11 mouse cellular contexts compared by ENCODE assay signal in the genomic region with DNA sequence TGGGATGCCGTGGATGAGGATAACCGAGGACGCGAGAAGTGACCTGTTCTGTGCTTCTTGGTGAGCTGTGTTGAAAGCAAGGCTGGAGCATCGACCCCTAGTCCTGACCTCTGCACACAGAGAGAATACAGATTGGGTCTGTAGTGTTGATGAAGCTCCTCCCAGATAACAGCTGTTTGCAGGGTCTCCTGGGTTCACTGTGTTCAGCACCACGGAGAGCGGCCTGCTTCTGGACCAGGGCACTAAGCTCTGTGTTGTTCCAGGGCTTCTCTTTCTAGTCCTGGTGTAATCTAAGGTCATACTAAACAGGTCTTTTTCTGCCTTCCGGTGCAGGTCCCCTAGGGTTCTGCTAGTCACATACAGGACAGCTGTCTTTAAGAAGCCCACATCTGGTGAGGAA. TPM values are rescaled to one million over a fixed set of nuclear protein-coding genes. Genes with fewer than 3 reads are reported as not detected.
DNase-seq lines count a peak whose midpoint lies in the region; ATAC-seq and TF ChIP-seq lines count a peak whose summit lies in the region.
"Had no signal": no experiment of that assay in that cellular context is flagged by ENCODE, and none has a peak within 500 bp of the region (broad histone marks: within the 10 kb centered on the region; RNA-seq: fewer than 3 reads in every experiment).

No protein-coding gene starts in this region.

- TF ChIP-seq EP300 in lung, postnatal 0 days (IDR thresholded peaks at IDR 0.05): no peak

- ATAC-seq in lung, embryonic 14.5 days (ENCODE audit: insufficient read depth): no peak
- no peak for ATAC-seq in lung, postnatal 0 days
- ATAC-seq: intestine, embryonic 15.5 days had no signal

- peak; percentile 52 for DNase-seq in gastrocnemius, postnatal 14 days
- DNase-seq in gastrocnemius, postnatal 25 days: no peak
- peak; percentile 79 for DNase-seq in lung, embryonic 14.5 days
- no peak for DNase-seq in lung, postnatal 0 days (ENCODE audit: low spot score)
- DNase-seq in adrenal gland, postnatal 25 days: peak; percentile 66
- peak; percentile 47 for DNase-seq in ovary, postnatal 14 days (ENCODE audit: low spot score)
- no peak for DNase-seq in cerebellum, postnatal 4 days (ENCODE audit: low spot score in 2 of 2)
- DNase-seq in spleen, adult 18-20 months: no peak

- intact Hi-C loops in gastrocnemius, postnatal 14 days (cut with DNase I; ENCODE audit: low total_unique reads): no loop called here

- H3K4me1 ChIP-seq in lung, embryonic 14.5 days (ENCODE audit: insufficient read depth): no peaks in the 10 kb centered on the region
- H3K4me1 ChIP-seq in lung, postnatal 0 days (ENCODE audit: insufficient read depth, low read depth, low read length): no peaks in the 10 kb centered on the region
- H3K4me1 ChIP-seq: intestine, embryonic 15.5 days had no signal

- no peak overlapping the region for H3K27ac ChIP-seq in lung, embryonic 14.5 days (ENCODE audit: low read depth)
- no peak overlapping the region for H3K27ac ChIP-seq in lung, postnatal 0 days (ENCODE audit: low read length)
- H3K27ac ChIP-seq: intestine, embryonic 15.5 days had no signal

- H3K27me3 ChIP-seq in lung, embryonic 14.5 days (ENCODE audit: insufficient read depth, low read length): 0 out of 2 replicates have a peak, but pooled peaks cover 10% of the 10 kb centered on the region
- H3K27me3 ChIP-seq in lung, postnatal 0 days (replicated peaks; ENCODE audit: insufficient read depth, low read length): no peaks in the 10 kb centered on the region

- H3K9ac ChIP-seq in lung, embryonic 14.5 days: no peak overlapping the region
- H3K9ac ChIP-seq in lung, postnatal 0 days (replicated peaks; ENCODE audit: low read depth): no peak overlapping the region
- H3K9ac ChIP-seq: intestine, embryonic 15.5 days had no signal

- H3K36me3 ChIP-seq in lung, embryonic 14.5 days (ENCODE audit: insufficient read depth): no peaks in the 10 kb centered on the region
- no peaks in the 10 kb centered on the region for H3K36me3 ChIP-seq in lung, postnatal 0 days (ENCODE audit: insufficient read depth, low read length)
- H3K36me3 ChIP-seq: intestine, embryonic 15.5 days had no signal

- H3K4me3 ChIP-seq in lung, embryonic 14.5 days (ENCODE audit: low read depth, low read length): no peak overlapping the region
- no peak overlapping the region for H3K4me3 ChIP-seq in lung, postnatal 0 days (ENCODE audit: low read depth, low read length)
- H3K4me3 ChIP-seq: intestine, embryonic 15.5 days; myocyte had no signal

- H3K9me3 ChIP-seq in lung, embryonic 14.5 days (ENCODE audit: low read depth, low read length): no peaks in the 10 kb centered on the region
- H3K9me3 ChIP-seq in lung, postnatal 0 days (ENCODE audit: low read length): no peaks in the 10 kb centered on the region
- H3K9me3 ChIP-seq: intestine, embryonic 15.5 days had no signal

- H3K4me2 ChIP-seq in lung, embryonic 14.5 days: no peak overlapping the region
- no peak overlapping the region for H3K4me2 ChIP-seq in lung, postnatal 0 days (replicated peaks; ENCODE audit: low read depth, low read length)
- H3K4me2 ChIP-seq: intestine, embryonic 15.5 days had no signal

- WGBS in lung, embryonic 14.5 days: 47% methylated on average over 8 of the region's 8 CpGs
- WGBS in lung, postnatal 0 days: 51% methylated on average over 8 of the region's 8 CpGs

- no peak for TF ChIP-seq CTCF in lung, embryonic 14.5 days (IDR thresholded peaks at IDR 0.05; ENCODE audit: low read depth)
- no peak for TF ChIP-seq CTCF in lung, postnatal 0 days (IDR thresholded peaks at IDR 0.05)

RNA-seq across cellular contexts. Expression of a gene that starts 12.4 kb away (rescaled TPM):
- total RNA-seq in gastrocnemius, postnatal 14 days (2021): under 1 TPM; 0.11 to 0.14 TPM
- total RNA-seq in gastrocnemius, postnatal 25 days (2021): under 1 TPM; 0.08 to 0.13 TPM
- 0.01 TPM in 1 of 2 replicates, not detected in the other for polyA plus RNA-seq in lung, embryonic 14.5 days (2014; fragmentation: Nextera tagmentation; extraction: Ambion mirVana)
- not detected in 2 replicates for polyA plus RNA-seq in lung, postnatal 0 days (2015; fragmentation: Nextera tagmentation; extraction: Ambion mirVana)
- total RNA-seq in adrenal gland, postnatal 25 days (2021): 0.38 and 0.39 TPM in 2 replicates
- total RNA-seq: granulocyte monocyte progenitor cell, adult 5-6 weeks had no signal
- polyA plus RNA-seq: myocyte had no signal

Comparison
In these comparisons a context has a peak if more than half of its experiments do, and no peak if none do; other contexts are left out.
1. DNase-seq: peak in gastrocnemius, postnatal 14 days (single experiment), lung, embryonic 14.5 days (single experiment), adrenal gland, postnatal 25 days (single experiment) and ovary, postnatal 14 days (single experiment); none in gastrocnemius, postnatal 25 days (single experiment), lung, postnatal 0 days (single experiment), cerebellum, postnatal 4 days (0 of 2) and spleen, adult 18-20 months (0 of 2).